Mouse (Mus musculus) embryonic fibroblast, embryonic 13.5 days (primary cell): ENCODE measurements around the gene Sbf1. TPM values are rescaled to one million over a fixed set of nuclear protein-coding genes. Genes with fewer than 3 reads are reported as not detected.
A peak's percentile ranks its signal among the peaks of the same experiment; 100 is the strongest.

Experiments used
- H3K27ac ChIP-seq: 2 replicates; pipeline ENCODE4 v1.5.1; 2012; ENCODE audit warnings: low read length, control low read depth, inconsistent platforms; ENCODE audit not compliant: insufficient read depth
- H3K4me1 ChIP-seq: 2 replicates; pipeline ENCODE4 v1.6.1; 2011; ENCODE audit warnings: low read length; ENCODE audit not compliant: control insufficient read depth, insufficient read depth
- H3K4me3 ChIP-seq: 2 replicates; pipeline ENCODE4 v1.5.1; 2011; ENCODE audit warnings: mild to moderate bottlenecking, control low read depth, low read length; ENCODE audit not compliant: insufficient read depth
- CTCF ChIP-seq: IDR thresholded peaks from 2 replicates; pipeline ENCODE4 v1.5.1; 2011; ENCODE audit warnings: mild to moderate bottlenecking, control low read depth, low read length, moderate library complexity, borderline replicate concordance; ENCODE audit not compliant: insufficient read depth
- POLR2A ChIP-seq: IDR thresholded peaks from 2 replicates; pipeline ENCODE4 v1.6.1; 2011; ENCODE audit warnings: low read depth, mild to moderate bottlenecking, control low read depth, low read length, moderate library complexity
- polyA plus RNA-seq: library from polyadenylated mRNA; stranded (reverse); fragments of >200 nt; gene quantifications from 2 replicates; pipeline ENCODE4 v1.2.4, GENCODE M21; 2011; ENCODE audit warnings: low read depth; ENCODE audit not compliant: missing spikeins, insufficient read length

Sbf1 gene
- polyA plus RNA-seq, 1 experiment, result 75.9 TPM

- H3K27ac ChIP-seq, result no peak within 1 kb of the TSS
- peak; percentile 38 for TF ChIP-seq POLR2A
- no peak for TF ChIP-seq CTCF
- H3K4me3 ChIP-seq, result peak within 1 kb of the TSS; percentile 26
- H3K4me1 ChIP-seq, result no peaks in the 10 kb centered on the region
Measured at GRCm38 (mm10) chr15:89322670-89323522, 7.8 kb upstream of the Sbf1 start, which contains the start of gene Adm2. Gene Adm2, plus strand, starts transcription at chr15:89322720.

GRCm38 (mm10) chr15:89321264-89321663 is 6.2 kb upstream of the Sbf1 start:
- H3K4me1 ChIP-seq, result no peaks in the 10 kb centered on the region
- no peak overlapping the region for H3K4me3 ChIP-seq
- no peak overlapping the region for H3K27ac ChIP-seq
- TF ChIP-seq CTCF (no peak), POLR2A (no peak)

GRCm38 (mm10) chr15:89316146-89316545 is 1.0 kb upstream of the Sbf1 start:
- TF ChIP-seq POLR2A (no peak), CTCF (no peak)
- no peak overlapping the region for H3K27ac ChIP-seq
- H3K4me3 ChIP-seq, result no peak overlapping the region

GRCm38 (mm10) chr15:89314511-89315189 is 461 bp downstream of the Sbf1 start:
- Histone ChIP-seq H3K4me3 (peak overlapping the region; percentile 72), H3K4me1 (peaks cover 7% of the 10 kb centered on the region), H3K27ac (no peak overlapping the region)
- TF ChIP-seq CTCF, result no peak
- no peak for TF ChIP-seq POLR2A

More at GRCm38 (mm10) chr15:89316146-89316545, 1.0 kb upstream of the Sbf1 start:
- peaks cover 5% of the 10 kb centered on the region; the same call in 1 of the 2 replicates for H3K4me1 ChIP-seq

DNA sequence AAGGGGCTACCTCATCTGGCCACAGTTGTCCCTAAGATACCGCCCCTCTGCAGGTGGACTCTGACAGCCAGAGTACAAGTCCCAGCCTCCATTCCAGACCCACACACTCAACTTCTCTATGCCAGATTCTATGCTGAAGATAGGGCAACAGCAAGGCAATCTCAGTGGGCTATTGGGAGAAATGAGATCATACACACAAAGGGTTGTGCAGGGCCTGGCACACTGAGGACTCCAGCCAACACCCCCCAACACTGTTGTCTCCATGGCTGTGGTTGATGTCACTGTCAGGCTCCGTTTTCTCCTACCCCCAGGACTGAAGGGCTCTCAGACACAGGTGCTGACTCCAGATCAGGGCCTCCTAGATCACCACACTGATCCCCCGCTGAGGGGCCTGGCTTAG is 1.0 kb downstream of the Sbf1 start:
- TF ChIP-seq POLR2A (no peak), CTCF (no peak)

DNA sequence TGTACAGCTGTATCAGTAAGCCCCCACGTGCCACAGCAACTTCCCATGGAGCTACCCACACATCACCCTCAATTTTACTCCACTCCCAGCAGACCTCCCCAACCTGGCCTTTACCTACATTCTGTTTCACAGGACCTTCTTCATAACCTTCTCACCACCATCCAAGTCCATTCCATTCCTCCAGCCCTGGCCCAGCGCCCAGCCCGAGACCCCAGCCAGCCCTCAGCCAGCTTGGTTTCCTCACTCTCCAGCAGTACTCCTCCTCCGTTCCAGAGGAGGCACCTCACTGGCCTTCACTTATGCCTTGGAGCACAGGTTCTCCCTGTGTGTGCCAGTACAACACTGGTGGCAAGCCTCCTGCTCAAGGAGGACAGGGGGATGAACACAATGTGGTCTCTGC is 1.8 kb downstream of the Sbf1 start:
- Histone ChIP-seq H3K4me3 (no peak overlapping the region), H3K27ac (no peak overlapping the region)
- TF ChIP-seq POLR2A, result no peak
- TF ChIP-seq CTCF, result no peak

More for the DNA sequence above, 1.0 kb downstream of the Sbf1 start:
- Histone ChIP-seq H3K27ac (no peak overlapping the region), H3K4me3 (peak overlapping the region; percentile 72), H3K4me1 (peaks cover 10% of the 10 kb centered on the region)

DNA sequence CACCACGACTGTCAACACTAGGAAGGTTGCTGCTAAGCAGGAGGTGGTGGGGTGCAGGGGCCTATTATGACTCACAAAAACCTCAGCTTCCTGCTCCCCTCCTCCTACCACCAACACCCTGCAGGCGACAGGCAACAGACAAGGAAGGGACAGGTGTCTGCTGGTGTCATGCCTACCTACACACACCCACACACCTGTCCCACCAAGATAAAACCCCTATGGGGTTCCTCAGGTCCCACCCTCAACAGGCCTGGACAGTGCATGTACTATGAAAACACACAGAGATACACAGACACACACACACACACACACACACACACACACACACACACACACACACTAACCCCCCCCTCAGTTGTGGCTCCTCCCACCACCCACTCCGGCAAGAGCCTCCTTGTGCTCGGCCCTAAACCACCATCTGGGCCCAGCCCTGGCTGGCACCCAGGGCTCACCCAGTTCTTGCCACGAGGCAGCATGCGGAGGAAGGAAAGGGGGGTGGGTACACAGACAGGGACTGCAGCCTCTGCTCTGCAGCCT is 5.1 kb downstream of the Sbf1 start:
- H3K27ac ChIP-seq, result no peak overlapping the region
- no peak for TF ChIP-seq POLR2A
- TF ChIP-seq CTCF, result no peak
- no peak overlapping the region for H3K4me3 ChIP-seq
- H3K4me1 ChIP-seq, result peaks cover 10% of the 10 kb centered on the region

More for the DNA sequence above, 1.8 kb downstream of the Sbf1 start:
- peaks cover 10% of the 10 kb centered on the region for H3K4me1 ChIP-seq

DNA sequence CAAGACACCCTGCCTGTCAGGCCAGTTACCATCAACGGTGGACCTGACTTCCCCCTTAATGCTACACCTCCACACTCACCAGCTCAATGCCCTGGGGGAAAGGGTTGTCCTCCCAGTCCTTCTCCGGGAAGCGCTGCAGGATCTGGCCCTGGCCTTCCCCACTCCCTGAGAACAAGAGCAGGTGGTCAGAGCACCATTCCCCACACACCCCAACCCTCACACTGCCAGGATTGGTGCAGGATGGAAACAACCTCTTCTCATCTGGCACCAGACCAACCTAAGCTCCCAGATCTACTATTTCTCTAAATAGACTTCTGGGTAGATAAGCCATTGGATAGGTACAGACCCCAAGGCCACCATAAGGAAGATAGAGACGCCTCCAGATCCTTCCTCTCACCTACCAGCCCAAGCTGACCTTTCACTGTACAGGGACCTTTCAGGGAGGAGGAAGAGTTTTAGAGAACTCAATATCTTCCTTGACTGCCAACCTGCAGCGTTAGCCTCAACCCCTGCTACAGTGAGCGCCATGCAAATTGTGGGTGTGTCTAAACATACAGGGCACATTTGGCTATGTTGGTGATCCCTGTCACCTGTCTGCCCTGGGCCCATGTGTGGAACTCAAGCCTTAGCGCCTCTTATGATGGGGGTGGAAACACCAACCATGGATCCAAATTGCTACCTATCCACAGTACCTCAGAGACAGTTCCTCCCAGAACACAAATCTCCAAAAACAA is 6.5 kb downstream of the Sbf1 start:
- H3K4me1 ChIP-seq, result peaks cover 10% of the 10 kb centered on the region
- TF ChIP-seq POLR2A (no peak), CTCF (no peak)
- no peak overlapping the region for H3K27ac ChIP-seq
- no peak overlapping the region for H3K4me3 ChIP-seq

DNA sequence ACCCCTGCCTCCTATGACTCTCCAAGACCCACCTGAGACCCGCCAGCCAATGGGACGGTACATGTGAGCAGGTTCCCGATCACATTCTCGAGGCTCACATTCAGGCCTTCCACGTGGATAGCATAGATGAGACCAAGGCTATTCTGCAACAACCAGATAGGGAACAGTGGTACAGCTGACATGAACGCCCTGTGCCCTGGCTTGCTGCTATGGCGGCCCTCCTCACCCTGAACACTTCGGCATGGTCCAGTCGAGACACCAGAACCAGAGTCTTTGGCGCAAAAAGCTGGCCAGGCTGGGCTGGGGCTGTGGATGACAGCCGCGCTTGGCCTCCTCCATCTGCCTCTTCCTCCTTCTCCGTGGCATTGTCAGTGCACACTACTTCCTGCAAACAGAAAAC is 7.7 kb downstream of the Sbf1 start:
- TF ChIP-seq POLR2A (no peak), CTCF (no peak)
- H3K4me1 ChIP-seq, result peaks cover 4% of the 10 kb centered on the region
- no peak overlapping the region for H3K4me3 ChIP-seq
- no peak overlapping the region for H3K27ac ChIP-seq

- no peak for TF ChIP-seq CTCF
- no peak for TF ChIP-seq POLR2A
Measured at GRCm38 (mm10) chr15:89305966-89306365, 9.1 kb downstream of the Sbf1 start.

More at GRCm38 (mm10) chr15:89305966-89306365, 9.1 kb downstream of the Sbf1 start:
- H3K4me1 ChIP-seq, result peaks cover 4% of the 10 kb centered on the region
- H3K4me3 ChIP-seq, result no peak overlapping the region
- no peak overlapping the region for H3K27ac ChIP-seq
